Mouse (Mus musculus): ENCODE data around the gene Fbxl8.

- TF ChIP-seq CHD1 (IDR thresholded peaks at IDR 0.05; ENCODE audit: low read depth, low read length) (0 out of 2 replicates have a peak, but pooled peaks have one; percentile 34), CTCF (conservative IDR thresholded peaks at IDR 0.05 in 1 of 2, IDR thresholded peaks at IDR 0.05 in 1 of 2; ENCODE audit: low read depth in 2 of 2, low read length in 2 of 2) (no peak), USF1 (IDR thresholded peaks at IDR 0.05; ENCODE audit: low read depth, low read length) (no peak), JUND (conservative IDR thresholded peaks at IDR 0.05; ENCODE audit: low read depth, low read length) (no peak), NRF1 (IDR thresholded peaks at IDR 0.05; ENCODE audit: low read depth, low read length) (no peak), POLR2A (IDR thresholded peaks at IDR 0.05; ENCODE audit: low read depth, low read length) (no peak), E2F4 (IDR thresholded peaks at IDR 0.05; ENCODE audit: insufficient replicate concordance, low read depth, low read length) (no peak)
Measured at GRCm38 (mm10) chr8:105295256-105295655, 30.8 kb downstream of the Fbxl8 start.

All from CH12.LX (cell line).